Mouse (Mus musculus) stomach, embryonic 14.5 days (tissue): ENCODE measurements around the gene Cyb5r3. TPM values are rescaled to one million over a fixed set of nuclear protein-coding genes. Genes with fewer than 3 reads are reported as not detected.

Source experiments
- ATAC-seq: fragments of 200-750 bp; cut with Nextera tagmentation; 2 replicates; pipeline ENCODE4 v1.8.0; 2017; ENCODE audit warnings: low read depth, moderate TSS enrichment; ENCODE audit not compliant: insufficient number of reproducible peaks, insufficient read depth, low FRiP score
- H3K27ac ChIP-seq: fragments of 300-500 bp; sonication (generic); 2 replicates; pipeline ENCODE4 v1.5.1; 2014; ENCODE audit warnings: mild to moderate bottlenecking, low read length, moderate library complexity, mixed read lengths
- H3K27me3 ChIP-seq: fragments of 300-500 bp; sonication (generic); 2 replicates; pipeline ENCODE4 v1.6.1; 2014; ENCODE audit warnings: low read length, control low read depth, mixed read lengths; ENCODE audit not compliant: control insufficient read depth, insufficient read depth
- H3K36me3 ChIP-seq: fragments of 300-500 bp; sonication (generic); 2 replicates; pipeline ENCODE4 v1.6.1; 2014; ENCODE audit warnings: mild to moderate bottlenecking, control low read depth, low read length, moderate library complexity, mixed read lengths; ENCODE audit not compliant: control insufficient read depth, insufficient read depth
- H3K4me1 ChIP-seq: fragments of 300-500 bp; sonication (generic); 2 replicates; pipeline ENCODE4 v1.6.1; 2014; ENCODE audit warnings: low read length, control low read depth, mixed read lengths; ENCODE audit not compliant: control insufficient read depth, insufficient read depth
- H3K4me2 ChIP-seq: fragments of 300-500 bp; sonication (generic); replicated peaks from 2 replicates; pipeline ENCODE4 v1.6.1; 2014; ENCODE audit warnings: low read depth, low read length, control low read depth
- H3K4me3 ChIP-seq: fragments of 300-500 bp; sonication (generic); 2 replicates; pipeline ENCODE4 v1.5.1; 2014; ENCODE audit warnings: low read depth, low read length, control low read depth
- H3K9ac ChIP-seq: fragments of 300-500 bp; sonication (generic); replicated peaks from 2 replicates; pipeline ENCODE4 v1.6.1; 2014; ENCODE audit warnings: low read depth, mild to moderate bottlenecking, control low read depth, low read length, moderate library complexity, mixed read lengths
- H3K9me3 ChIP-seq: fragments of 300-500 bp; sonication (generic); 2 replicates; pipeline ENCODE4 v1.6.1; 2016; ENCODE audit warnings: low read depth, low read length, control low read depth; ENCODE audit not compliant: control insufficient read depth
- WGBS: fragments of 180-500 bp; shearing (Covaris S2); extraction: QIAGEN DNeasy Blood & Tissue Kit; methylation state at CpG from one replicate; pipeline ENCODE4 v1.1.7; 2014; 5-methylcytosine and 5-hydroxymethylcytosine counted together
- polyA plus RNA-seq: library from polyadenylated mRNA; unstranded; fragments of >200 nt; fragmentation: Nextera tagmentation; extraction: Ambion mirVana; gene quantifications from 2 replicates; pipeline ENCODE4 v1.2.1, GENCODE M21; 2014

The Cyb5r3 gene
- polyA plus RNA-seq, 1 experiment from 2014 or later, result 214 TPM

DNA sequence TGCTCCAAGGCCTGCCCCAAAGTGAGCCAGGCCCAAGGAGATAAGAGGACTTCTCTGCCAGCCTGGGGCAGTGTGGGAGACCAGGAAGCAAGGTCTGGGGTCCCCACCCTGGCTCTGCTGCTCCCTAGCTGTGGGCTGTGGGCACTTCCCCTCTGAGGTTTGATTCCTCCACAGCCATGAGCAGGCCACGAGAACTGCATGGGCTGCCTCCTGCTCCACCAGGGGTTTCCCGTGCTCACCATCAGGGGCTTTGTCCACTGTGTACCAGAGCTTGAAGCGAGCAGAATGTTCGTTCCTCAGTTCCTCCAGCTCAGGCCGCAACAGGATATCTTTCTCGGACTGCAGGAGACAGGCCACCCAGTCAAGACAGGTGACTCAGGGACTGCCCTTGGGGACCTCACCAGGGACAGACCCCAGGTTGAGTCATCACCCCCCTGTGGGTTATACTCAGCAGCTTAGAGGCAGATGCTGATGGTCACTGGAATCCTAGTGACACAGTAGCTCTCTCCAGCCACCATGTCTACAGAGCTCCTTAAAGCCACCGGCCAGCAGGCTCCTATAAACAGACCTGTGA lies 13.7 kb downstream of the Cyb5r3 start:
- no peaks in the 10 kb centered on the region for H3K27me3 ChIP-seq
- 94% methylated on average over 7 of the region's 7 CpGs for WGBS
- no peaks in the 10 kb centered on the region for H3K4me1 ChIP-seq
- H3K27ac ChIP-seq, result no peak overlapping the region
- H3K9ac ChIP-seq, result no peak overlapping the region
- H3K9me3 ChIP-seq, result no peaks in the 10 kb centered on the region
- no peak overlapping the region for H3K4me2 ChIP-seq
- peaks cover 31% of the 10 kb centered on the region for H3K36me3 ChIP-seq
- ATAC-seq, result no peak
- no peak overlapping the region for H3K4me3 ChIP-seq

DNA sequence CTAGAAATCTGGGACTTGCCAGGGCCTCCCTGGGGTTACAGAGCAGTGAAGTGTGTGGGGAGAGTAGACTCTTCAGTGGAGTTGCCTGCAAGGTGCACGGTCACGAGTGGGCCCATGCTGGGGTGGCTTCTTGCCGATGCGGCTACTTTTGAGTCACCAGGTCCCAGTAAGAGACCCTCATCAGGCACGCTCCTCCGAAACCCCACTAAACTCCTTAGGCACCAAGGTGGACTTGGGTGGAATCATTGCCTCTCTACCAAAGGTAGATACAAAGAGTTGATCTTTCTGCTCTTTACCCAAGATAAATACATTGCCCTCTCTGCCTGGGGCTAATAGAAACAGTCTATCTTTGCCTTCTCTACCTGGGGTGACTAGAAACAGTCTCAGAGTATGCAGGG lies 14.7 kb downstream of the Cyb5r3 start:
- Histone ChIP-seq H3K27me3 (no peaks in the 10 kb centered on the region), H3K27ac (no peak overlapping the region; the same call in 1 of the 2 replicates), H3K9ac (no peak overlapping the region), H3K9me3 (no peaks in the 10 kb centered on the region), H3K4me3 (no peak overlapping the region), H3K4me1 (no peaks in the 10 kb centered on the region), H3K36me3 (peaks cover 34% of the 10 kb centered on the region), H3K4me2 (no peak overlapping the region)
- 97% methylated on average over 6 of the region's 6 CpGs for WGBS
- ATAC-seq, result no peak

DNA sequence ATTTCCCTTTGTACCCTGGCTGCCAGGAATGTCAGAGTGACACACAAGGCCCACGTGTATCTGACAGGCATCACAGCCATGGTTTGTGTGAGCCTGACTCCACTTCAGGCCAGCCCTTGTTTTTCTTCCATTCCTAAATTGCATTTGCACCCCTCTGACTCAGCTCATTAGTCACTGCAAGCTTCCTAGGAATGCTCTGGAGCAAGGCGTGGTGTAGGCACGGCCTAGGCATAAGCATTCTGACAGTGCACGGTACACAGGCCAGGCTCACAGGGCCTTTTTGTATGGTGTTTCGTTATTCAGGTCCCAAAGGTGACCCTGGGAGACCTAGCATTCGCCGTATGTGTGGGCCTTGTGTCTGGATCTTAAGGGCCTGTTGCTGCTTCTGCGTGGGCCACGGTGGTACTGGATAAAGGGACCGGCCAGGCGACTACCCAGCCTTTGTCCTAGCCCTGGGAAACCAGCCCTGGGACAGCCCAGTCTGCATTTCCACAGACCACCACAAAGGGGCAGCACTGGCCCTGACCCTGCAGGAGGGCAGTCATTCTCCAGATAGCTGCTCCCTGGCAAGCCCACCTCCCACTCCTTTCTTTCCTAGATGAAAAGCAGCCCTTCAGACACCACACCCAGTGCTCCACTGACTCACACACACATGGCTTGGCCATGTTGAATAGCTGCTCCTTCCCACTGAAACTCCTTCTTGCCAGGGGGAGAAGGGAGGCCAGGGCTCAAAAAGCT lies 15.3 kb downstream of the Cyb5r3 start:
- WGBS, result 73% methylated on average over 11 of the region's 11 CpGs
- peaks cover 33% of the 10 kb centered on the region for H3K36me3 ChIP-seq
- H3K4me2 ChIP-seq, result no peak overlapping the region

DNA sequence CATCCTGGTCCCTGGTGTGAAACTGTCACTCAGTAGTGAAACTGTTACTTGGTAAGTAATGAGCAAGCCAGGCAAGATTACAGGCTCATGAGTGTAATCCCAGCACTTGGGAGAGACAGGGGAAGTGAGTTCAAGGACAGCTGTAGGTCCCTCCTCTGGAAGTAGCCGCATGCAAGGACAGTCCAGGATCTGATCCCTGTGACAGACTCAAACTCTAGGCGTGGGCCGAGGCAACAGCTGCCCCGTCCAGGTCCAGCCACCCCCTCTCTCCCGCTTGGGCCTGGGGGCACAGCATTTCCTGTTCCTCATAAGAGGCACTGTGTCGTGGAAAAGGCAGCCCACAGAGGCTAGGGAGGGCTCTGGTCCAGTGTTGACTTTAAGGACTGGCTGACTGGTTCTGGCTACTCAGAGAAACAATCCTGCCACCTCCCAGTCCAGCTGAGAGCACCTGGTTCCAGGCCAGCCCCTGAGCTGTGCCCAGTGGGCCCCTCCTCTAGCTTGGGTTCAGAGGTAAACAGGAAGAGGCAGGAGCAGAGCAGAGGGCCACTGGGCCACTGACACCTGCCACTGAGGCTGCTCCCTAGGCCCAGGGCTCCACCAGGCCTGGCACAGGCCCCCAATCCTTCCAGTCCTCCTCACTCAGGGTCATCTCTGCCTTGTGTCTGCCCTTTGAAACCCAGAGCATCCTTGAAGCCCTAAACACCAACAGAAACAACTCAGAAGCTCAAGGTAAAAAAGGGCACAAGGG lies 16.5 kb downstream of the Cyb5r3 start:
- H3K9ac ChIP-seq, result no peak overlapping the region
- ATAC-seq, result no peak
- peaks cover 27% of the 10 kb centered on the region for H3K36me3 ChIP-seq
- H3K9me3 ChIP-seq, result no peaks in the 10 kb centered on the region
- no peaks in the 10 kb centered on the region for H3K4me1 ChIP-seq
- WGBS, result 74% methylated on average over 6 of the region's 6 CpGs
- no peak overlapping the region for H3K4me2 ChIP-seq
- H3K4me3 ChIP-seq, result no peak overlapping the region
- H3K27me3 ChIP-seq, result no peaks in the 10 kb centered on the region
- H3K27ac ChIP-seq, result no peak overlapping the region

More for the DNA sequence above, 15.3 kb downstream of the Cyb5r3 start:
- H3K9ac ChIP-seq, result no peak overlapping the region
- H3K27me3 ChIP-seq, result no peaks in the 10 kb centered on the region
- H3K4me1 ChIP-seq, result no peaks in the 10 kb centered on the region
- no peaks in the 10 kb centered on the region for H3K9me3 ChIP-seq
- no peak overlapping the region for H3K4me3 ChIP-seq
- peak; percentile 20; the same call in 1 of the 2 replicates for ATAC-seq
- H3K27ac ChIP-seq, result no peak overlapping the region; the same call in 1 of the 2 replicates

DNA sequence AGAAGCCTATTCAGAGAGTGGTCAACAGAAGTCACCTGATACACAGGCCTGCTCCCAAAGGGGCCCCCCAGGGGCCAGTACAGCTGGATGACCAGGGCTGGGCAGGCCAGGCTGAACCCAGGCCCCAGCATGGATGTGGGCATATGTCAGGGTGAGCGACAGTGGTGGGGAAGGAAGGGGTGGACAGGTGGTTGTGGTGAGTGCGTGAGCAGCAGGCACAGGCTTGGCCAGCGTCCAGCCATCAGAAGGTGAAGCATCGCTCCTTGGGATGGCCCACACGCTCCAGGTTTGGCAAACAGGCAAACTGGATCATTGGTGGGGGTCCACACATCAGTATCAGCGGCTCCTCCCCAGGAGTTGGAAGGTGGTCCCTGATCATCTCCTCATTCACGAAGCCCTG lies 18.1 kb downstream of the Cyb5r3 start:
- Histone ChIP-seq H3K9ac (no peak overlapping the region), H3K4me3 (no peak overlapping the region), H3K27me3 (no peaks in the 10 kb centered on the region), H3K36me3 (peaks cover 16% of the 10 kb centered on the region), H3K4me1 (no peaks in the 10 kb centered on the region), H3K27ac (no peak overlapping the region), H3K9me3 (no peaks in the 10 kb centered on the region), H3K4me2 (no peak overlapping the region)
- ATAC-seq, result no peak
- WGBS, result 90% methylated on average over 7 of the region's 7 CpGs

DNA sequence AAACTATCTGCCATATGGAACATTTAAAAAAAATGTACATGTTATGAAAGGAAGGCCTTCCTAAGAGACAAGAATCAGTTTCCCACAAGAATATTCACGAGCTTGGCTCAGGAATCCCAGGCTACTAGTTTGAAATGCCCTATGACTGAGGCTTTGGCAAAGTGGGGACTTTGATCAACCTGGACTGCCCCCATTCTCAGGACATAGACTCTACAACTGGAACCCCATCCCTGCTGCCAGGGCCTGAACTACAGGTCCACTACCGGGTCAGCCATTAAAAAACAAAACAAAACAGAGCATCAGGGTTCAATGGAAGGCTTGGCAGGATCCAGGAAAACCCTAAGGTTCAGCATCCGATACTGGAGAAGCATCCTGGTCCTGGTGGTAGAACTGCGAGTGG lies 21.7 kb downstream of the Cyb5r3 start:
- Histone ChIP-seq H3K9me3 (no peaks in the 10 kb centered on the region), H3K36me3 (peaks cover 7% of the 10 kb centered on the region; the same call in 1 of the 2 replicates), H3K4me2 (no peak overlapping the region), H3K9ac (no peak overlapping the region), H3K27me3 (no peaks in the 10 kb centered on the region), H3K4me1 (0 out of 2 replicates have a peak, but pooled peaks cover 3% of the 10 kb centered on the region), H3K4me3 (no peak overlapping the region), H3K27ac (no peak overlapping the region; the same call in 1 of the 2 replicates)
- WGBS, result 82% methylated on average over 4 of the region's 4 CpGs
- ATAC-seq, result no peak

DNA sequence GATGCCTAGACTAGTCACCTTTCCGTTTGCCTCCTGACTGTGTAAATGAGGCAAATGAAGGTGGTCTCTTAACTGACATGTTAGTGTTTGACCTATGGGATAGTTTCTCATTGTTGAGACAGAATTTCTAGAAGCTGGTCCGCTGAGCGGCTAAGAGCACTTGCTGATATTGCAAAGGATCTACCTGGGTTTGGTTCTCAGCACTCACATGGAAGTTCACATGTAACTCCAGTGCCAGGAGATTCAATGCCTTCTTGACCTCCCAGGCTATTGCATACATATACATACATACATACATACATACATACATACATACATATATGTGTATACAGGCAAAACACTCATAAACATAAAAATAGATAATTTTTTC lies 22.3 kb downstream of the Cyb5r3 start:
- Histone ChIP-seq H3K9ac (no peak overlapping the region), H3K36me3 (peaks cover 7% of the 10 kb centered on the region; the same call in 1 of the 2 replicates), H3K9me3 (no peaks in the 10 kb centered on the region), H3K4me3 (peak overlapping the region; percentile 0; the same call in 1 of the 2 replicates), H3K27ac (peak overlapping the region; percentile 98), H3K4me2 (peak overlapping the region; percentile 28), H3K4me1 (0 out of 2 replicates have a peak, but pooled peaks cover 3% of the 10 kb centered on the region), H3K27me3 (no peaks in the 10 kb centered on the region)
- no peak for ATAC-seq
- WGBS, result 8% methylated on average over 3 of the region's 3 CpGs

DNA sequence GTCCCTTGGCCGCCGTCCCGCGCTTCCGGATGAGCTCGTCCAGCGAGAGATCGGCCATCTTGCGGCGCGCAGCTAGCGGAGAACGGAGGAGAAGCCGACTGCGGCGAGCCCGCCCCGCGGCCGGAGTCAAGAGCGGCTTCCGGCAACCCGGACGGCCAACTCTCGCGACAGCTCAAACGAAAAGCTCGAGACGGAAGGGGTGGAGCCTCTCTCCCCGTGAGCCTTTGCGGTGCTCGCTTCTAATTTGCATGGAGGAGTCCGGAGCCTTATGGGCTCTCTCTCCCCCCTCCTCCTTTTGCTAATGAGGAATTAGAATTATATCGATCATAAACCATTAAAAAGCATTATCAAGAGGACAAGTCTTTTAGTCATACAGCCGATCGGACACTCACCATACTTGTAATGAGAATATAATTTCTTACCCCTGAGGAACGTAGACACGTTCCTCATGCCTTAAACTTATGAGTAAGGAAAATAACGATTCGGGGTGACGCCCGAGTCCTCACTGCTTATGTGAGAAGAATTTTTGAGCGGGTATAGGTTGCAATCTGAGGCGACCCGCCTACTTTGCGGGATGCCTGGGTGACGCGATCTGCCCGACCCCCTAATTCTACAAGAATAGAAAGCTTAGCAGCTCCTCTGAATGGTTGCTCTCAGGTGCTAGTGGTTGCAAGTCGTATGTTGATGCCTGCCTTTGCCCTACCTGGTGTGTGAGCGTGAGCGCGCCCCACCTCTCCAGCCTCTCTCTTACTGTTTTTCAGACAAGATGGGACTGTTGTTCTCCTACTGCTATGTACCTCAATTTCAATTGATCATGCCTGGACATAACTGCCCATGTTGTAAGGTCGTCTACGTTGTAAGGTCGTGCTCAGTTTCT lies 23.0 kb downstream of the Cyb5r3 start, which contains the start of gene Poldip3:
Gene Poldip3 (minus strand): TSS at position 189 of the 877 bp plus-strand sequence.
- Histone ChIP-seq H3K4me2 (peak within 1 kb of the TSS; percentile 88), H3K27me3 (no peaks in the 10 kb centered on the region), H3K36me3 (peaks cover 7% of the 10 kb centered on the region; the same call in 1 of the 2 replicates), H3K27ac (peak within 1 kb of the TSS; percentile 98), H3K4me1 (0 out of 2 replicates have a peak, but pooled peaks cover 3% of the 10 kb centered on the region), H3K9ac (peak within 1 kb of the TSS; percentile 95), H3K9me3 (no peaks in the 10 kb centered on the region), H3K4me3 (peak within 1 kb of the TSS; percentile 97)
- peak; percentile 93 for ATAC-seq
- WGBS, result 1% methylated on average over 56 of the region's 56 CpGs
